Mouse (Mus musculus): ENCODE results near the gene Tex38. TPM values are rescaled to one million over a fixed set of nuclear protein-coding genes. Genes with fewer than 3 reads are reported as not detected.

Tex38 gene
- not detected for total RNA-seq (2021)

GRCm38 (mm10) chr4:115780918-115781317, at the start of gene Tex38:
TSS of gene Tex38 (minus strand) at chr4:115781018.
- intact Hi-C loops (cut with DNase I): no loop called here
- no peak for DNase-seq (ENCODE audit: extremely low spot score in 1 of 2, low spot score in 2 of 2)

GRCm38 (mm10) chr4:115830491-115830890, 49.7 kb upstream of the Tex38 start:
- intact Hi-C loops (cut with DNase I): no loop called here

DNA sequence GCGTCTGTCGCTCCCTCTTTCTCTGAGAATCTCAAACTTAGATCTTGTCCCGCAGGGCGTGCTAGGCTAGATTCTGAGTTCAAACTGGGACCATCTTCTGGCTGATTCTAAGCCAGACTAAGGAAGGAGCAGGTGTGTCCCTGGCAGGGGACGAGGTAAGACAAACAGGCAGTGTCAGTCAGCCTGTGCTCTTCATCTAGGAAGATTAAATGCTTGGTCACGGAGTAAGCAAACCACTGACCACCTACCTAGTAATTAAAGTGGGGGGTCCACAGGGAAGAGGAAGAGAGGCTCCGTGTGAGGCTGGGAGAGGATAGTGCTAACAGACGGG, 47.7 kb upstream of the Tex38 start:
- no peak for DNase-seq (ENCODE audit: extremely low spot score in 1 of 2, low spot score in 2 of 2)
- intact Hi-C loops (cut with DNase I): no loop called here

More at GRCm38 (mm10) chr4:115830491-115830890, 49.7 kb upstream of the Tex38 start:
- no peak for DNase-seq (ENCODE audit: extremely low spot score in 1 of 2, low spot score in 2 of 2)

DNA sequence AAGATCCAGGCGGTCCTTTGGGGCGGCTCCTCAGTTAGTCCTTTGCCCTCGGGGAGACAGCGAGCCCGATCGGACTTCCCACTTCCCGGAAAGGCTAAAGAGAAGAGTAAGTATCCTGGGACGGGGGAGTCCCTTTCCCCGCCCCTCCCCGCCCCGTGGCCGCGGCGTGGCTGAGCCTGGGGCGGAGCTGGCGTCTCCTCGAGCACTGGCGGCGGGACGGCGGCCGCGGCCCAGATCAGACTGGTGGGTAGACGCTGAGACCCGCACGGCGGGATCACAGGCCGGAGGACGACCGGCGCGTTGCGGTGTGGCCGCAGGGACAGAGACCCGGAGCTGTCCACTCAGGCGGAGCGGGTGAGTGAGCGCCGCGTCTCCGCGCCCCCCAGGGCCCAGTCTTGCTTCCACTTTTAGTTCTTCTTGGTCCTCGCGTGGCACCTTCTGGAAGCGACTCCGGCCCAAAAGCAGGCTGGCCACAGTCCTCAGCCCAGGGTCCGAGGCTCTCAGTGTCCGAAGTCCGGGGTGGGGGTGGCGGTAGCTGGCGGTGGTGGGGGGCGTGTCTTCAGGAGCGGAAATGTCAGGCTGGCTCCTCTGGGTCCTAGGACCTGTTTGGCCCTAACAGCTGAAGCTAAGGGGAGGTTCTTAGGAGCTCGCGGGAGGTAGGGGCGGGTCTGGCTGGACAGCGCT, 47.2 kb upstream of the Tex38 start, which contains the start of gene Mob3c:
Gene Mob3c, plus strand, starts transcription at position 205 of the 684 bp plus-strand sequence.
- intact Hi-C loops (cut with DNase I): no loop called here
- peak; percentile 52 to 85 for DNase-seq (ENCODE audit: extremely low spot score in 1 of 2, low spot score in 2 of 2)

DNA sequence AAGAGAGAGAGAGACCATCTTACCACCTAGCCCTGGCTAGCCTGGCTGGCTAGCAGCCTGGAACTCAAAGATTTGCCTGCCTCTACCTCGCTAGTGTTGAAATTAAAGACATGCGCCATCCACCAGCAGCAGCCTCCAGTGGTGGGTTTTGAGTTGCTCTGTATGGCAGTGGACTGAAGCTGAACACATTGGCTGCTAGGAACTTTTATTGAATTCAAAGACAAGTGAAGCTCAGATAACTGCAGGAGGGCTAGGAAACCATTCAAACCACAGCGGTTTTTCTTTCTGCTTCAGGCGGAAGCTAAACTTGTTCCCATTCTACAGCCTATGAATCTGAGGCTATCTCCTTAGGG, 46.7 kb upstream of the Tex38 start:
- intact Hi-C loops (cut with DNase I): no loop called here

DNA sequence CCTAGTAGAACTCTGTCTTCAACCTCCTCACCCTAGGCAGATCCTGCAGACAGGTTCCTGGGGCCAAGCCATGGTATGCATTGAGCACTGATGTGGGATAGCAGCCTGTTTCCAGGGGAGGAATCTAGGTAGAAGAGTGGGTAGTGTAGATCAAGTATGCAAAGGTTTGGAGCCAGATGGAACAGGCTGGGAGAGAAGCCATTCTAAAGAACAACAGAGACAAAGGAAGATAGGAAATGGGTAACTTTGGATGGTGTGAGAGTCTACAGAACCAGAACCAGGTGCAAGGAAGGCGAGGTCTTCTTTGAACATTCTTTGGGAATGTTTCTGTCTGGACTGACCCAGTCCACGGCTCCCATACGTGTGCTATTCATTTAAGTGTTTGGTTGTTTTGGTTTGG, 46.2 kb upstream of the Tex38 start:
- no peak for DNase-seq (ENCODE audit: extremely low spot score in 1 of 2, low spot score in 2 of 2)
- intact Hi-C loops (cut with DNase I): no loop called here

More for the DNA sequence above, 46.7 kb upstream of the Tex38 start:
- DNase-seq (ENCODE audit: extremely low spot score in 1 of 2, low spot score in 2 of 2): no peak

GRCm38 (mm10) chr4:115825271-115825670, 44.5 kb upstream of the Tex38 start:
- no peak for DNase-seq (ENCODE audit: extremely low spot score in 1 of 2, low spot score in 2 of 2)
- intact Hi-C loops (cut with DNase I): no loop called here

DNA sequence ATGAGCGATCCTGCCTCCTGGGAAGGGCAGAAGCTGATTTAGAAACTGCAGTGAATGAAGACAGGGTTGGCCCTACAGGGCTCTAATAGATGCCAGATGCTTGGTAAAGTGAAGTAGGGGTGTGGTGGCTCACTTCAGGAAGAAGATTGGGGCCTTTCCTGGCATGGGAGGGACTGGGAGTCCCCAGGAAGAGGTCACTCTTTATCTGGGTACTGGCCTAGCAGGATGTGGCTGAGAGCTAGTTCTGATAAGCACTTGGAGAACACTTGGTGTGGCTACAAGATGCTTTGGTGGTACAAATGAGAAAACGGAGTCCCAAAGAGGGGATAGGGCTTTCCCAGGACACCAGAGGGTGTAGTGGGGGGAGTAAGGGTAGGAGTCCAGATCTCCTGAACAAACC, 43.4 kb upstream of the Tex38 start:
- peak in 1 of 2 experiments; percentile 11 for DNase-seq (ENCODE audit: extremely low spot score in 1 of 2, low spot score in 2 of 2)
- intact Hi-C loops (cut with DNase I): no loop called here

DNA sequence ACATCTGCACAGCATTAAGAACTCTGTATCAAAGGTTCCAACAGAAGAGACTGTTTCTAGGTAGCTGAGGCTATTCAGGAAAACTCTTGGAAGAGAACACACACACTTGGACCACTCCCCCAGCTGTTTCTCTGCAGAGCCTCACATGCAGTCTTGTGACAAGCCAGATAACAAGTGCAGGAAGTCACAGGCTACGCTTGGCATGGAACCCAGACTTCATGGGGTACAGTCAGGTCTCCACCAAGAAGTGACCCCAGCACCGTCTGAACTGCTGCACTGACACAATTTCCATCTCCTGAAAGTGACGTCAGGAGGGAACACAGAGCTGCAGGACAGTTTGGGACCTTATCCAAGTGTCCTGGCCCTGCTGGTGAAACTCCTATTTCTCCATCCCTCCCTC, 41.1 kb upstream of the Tex38 start:
- DNase-seq (ENCODE audit: extremely low spot score in 1 of 2, low spot score in 2 of 2): no peak
- intact Hi-C loops (cut with DNase I): no loop called here

DNA sequence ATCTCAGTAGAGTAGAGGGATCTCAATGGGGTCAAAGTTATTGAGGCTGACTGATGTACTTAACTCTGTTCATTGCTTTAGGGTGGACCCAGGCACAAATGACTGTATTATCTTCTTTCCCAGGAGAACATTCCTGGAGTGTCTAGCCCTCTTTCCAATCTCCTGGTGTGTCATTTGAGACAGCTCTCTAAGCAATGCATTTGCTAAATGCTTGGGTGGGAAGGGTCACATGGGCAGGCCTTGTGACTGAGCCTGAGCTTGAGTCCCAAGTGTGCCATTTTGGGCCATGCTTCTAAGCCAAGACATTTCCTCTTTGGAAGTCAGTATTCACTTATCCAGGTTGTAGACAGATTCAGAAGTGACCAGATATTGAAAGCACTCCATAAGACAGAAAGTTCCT, 40.6 kb upstream of the Tex38 start:
- no peak for DNase-seq (ENCODE audit: extremely low spot score in 1 of 2, low spot score in 2 of 2)
- intact Hi-C loops (cut with DNase I): no loop called here

- intact Hi-C loops (cut with DNase I): no loop called here
- DNase-seq (ENCODE audit: extremely low spot score in 1 of 2, low spot score in 2 of 2): no peak
These were observed 40.1 kb upstream of the Tex38 start for GRCm38 (mm10) chr4:115820944-115821343.

- no peak for DNase-seq (ENCODE audit: extremely low spot score in 1 of 2, low spot score in 2 of 2)
- intact Hi-C loops (cut with DNase I): no loop called here
These were observed 39.4 kb upstream of the Tex38 start for GRCm38 (mm10) chr4:115820199-115820598.

DNA sequence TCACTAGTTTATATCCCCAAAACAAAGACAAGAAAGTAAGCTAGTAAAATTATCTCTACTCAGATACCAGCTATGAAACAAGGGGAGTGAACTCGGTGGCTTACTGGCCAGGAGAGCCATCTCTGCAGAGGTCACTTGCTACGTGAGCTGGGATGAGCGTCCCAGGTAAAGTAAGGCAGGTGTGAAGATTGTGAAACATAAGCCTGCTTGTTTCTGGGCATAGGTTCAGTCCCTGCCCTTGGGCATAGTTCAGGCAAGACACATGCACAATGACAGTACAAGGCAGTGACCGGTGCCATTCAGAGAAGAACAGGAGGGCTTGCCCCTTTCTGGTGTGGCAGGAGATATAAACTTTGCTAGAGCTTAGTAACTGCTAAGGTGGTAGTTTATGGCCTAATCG, 34.8 kb upstream of the Tex38 start:
- intact Hi-C loops (cut with DNase I): no loop called here
- no peak for DNase-seq (ENCODE audit: extremely low spot score in 1 of 2, low spot score in 2 of 2)

GRCm38 (mm10) chr4:115812326-115812725, 31.5 kb upstream of the Tex38 start:
- intact Hi-C loops (cut with DNase I): no loop called here
- no peak for DNase-seq (ENCODE audit: extremely low spot score in 1 of 2, low spot score in 2 of 2)

- intact Hi-C loops (cut with DNase I): no loop called here
These were observed 19.2 kb upstream of the Tex38 start for GRCm38 (mm10) chr4:115799981-115800380.

GRCm38 (mm10) chr4:115795360-115795759, 14.5 kb upstream of the Tex38 start:
- DNase-seq (ENCODE audit: extremely low spot score in 1 of 2, low spot score in 2 of 2): no peak
- intact Hi-C loops (cut with DNase I): no loop called here

More at GRCm38 (mm10) chr4:115799981-115800380, 19.2 kb upstream of the Tex38 start:
- no peak for DNase-seq (ENCODE audit: extremely low spot score in 1 of 2, low spot score in 2 of 2)

GRCm38 (mm10) chr4:115790864-115791263, 10.0 kb upstream of the Tex38 start:
- intact Hi-C loops (cut with DNase I): no loop called here
- DNase-seq (ENCODE audit: extremely low spot score in 1 of 2, low spot score in 2 of 2): no peak

GRCm38 (mm10) chr4:115785511-115786034, 4.8 kb upstream of the Tex38 start:
- intact Hi-C loops (cut with DNase I): no loop called here
- DNase-seq (ENCODE audit: extremely low spot score in 1 of 2, low spot score in 2 of 2): no peak

DNA sequence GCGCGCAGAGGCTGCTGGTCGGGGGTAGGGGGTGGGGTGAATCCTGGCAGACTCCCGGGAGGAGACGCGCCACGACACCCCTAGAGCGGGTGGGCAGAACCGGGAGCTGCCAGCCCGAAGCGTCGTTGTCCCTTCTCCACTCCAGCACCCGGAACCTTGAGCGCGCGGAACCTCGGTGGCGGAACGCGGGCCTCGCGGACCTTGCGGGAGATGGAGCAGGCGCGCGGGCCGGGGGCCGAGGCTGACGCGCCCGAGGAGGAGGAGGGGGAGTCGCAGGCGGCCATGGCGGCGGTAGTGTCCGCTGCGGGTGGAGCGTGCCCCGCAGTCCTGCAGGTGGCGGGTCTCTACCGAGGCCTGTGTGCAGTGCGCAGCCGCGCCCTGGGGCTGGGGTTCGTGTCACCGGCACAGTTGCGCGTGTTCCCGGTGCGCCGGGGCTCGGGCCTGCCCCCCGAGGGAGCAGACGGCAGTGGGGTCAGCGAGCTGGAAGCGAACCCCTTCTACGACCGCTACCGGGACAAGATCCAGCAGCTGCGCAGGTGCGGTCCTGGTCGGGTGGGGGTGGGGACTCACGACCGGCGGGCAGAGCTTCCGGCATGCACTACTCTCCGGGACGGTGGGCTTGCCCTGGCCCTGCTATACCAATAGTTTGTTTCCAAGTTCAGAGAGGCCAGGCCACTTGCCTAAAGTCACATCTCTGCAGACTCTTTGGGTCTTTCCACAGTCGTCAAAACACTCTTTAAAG, 4.1 kb upstream of the Tex38 start, which contains the start of gene Atpaf1:
Gene Atpaf1, plus strand, starts transcription at position 44 of the 742 bp plus-strand sequence.
- DNase-seq (ENCODE audit: extremely low spot score in 1 of 2, low spot score in 2 of 2): peak; percentile 78 to 91
- intact Hi-C loops (cut with DNase I): no loop called here

All from left cerebral cortex, postnatal 10 days (tissue).